Mouse (Mus musculus): Measurements from ENCODE around the gene Sit1. TPM values are rescaled to one million over a fixed set of nuclear protein-coding genes. Genes with fewer than 3 reads are reported as not detected.
A peak's percentile ranks its signal among the peaks of the same experiment; 100 is the strongest.

Sit1 gene
- polyA plus RNA-seq, 1 experiment from 2014 or later = not detected

DNA sequence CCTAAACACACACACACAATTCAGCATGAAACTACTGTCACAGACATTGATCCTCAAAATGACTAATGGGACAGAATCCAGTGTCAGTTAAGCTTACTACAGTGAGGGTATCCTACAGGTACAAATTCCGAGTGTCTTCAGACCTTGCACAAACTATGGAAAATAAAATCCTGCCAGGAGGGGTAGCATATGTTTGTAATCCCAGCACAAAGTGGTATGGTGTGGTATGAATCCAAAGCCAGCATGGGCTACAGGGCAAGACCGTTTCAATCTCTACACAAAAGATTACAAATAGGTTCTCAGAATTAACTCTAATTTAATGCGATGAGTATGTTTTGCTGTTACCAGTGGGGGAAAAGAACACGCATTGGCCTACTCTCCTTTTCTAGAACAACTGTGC is 41.9 kb downstream of the Sit1 start, which contains the start of gene Tesk1:
Gene Tesk1 (plus strand): TSS at position 301 of the 400 bp plus-strand sequence.
- Histone ChIP-seq H3K9me3 (ENCODE audit: control insufficient read depth, low read length) (no peaks in the 10 kb centered on the region), H3K36me3 (ENCODE audit: control insufficient read depth, insufficient read depth, low read length) (peaks cover 11% of the 10 kb centered on the region; the same call in 1 of the 2 replicates), H3K4me1 (replicated peaks; ENCODE audit: control insufficient read depth, insufficient read depth) (peaks cover 4% of the 10 kb centered on the region; the same call in 1 of the 2 replicates), H3K27me3 (ENCODE audit: control insufficient read depth, insufficient read depth, low read length) (no peaks in the 10 kb centered on the region), H3K9ac (ENCODE audit: low read length) (peak within 1 kb of the TSS; percentile 95), H3K4me3 (ENCODE audit: low read depth, low read length) (peak within 1 kb of the TSS; percentile 92), H3K27ac (replicated peaks) (peak within 1 kb of the TSS; percentile 96), H3K4me2 (replicated peaks; ENCODE audit: low read depth) (peak within 1 kb of the TSS; percentile 92)
- WGBS = 19% methylated on average over 4 of the region's 4 CpGs
- ATAC-seq (ENCODE audit: low FRiP score, low TSS enrichment) (0 out of 2 replicates have a peak, but pooled peaks have one; percentile 1), DNase-seq (ENCODE audit: low spot score) (no peak)
- no peak for TF ChIP-seq EP300 (optimal IDR thresholded peaks at IDR 0.05)
- TF ChIP-seq CTCF (IDR thresholded peaks at IDR 0.05; ENCODE audit: low read depth) = no peak

DNA sequence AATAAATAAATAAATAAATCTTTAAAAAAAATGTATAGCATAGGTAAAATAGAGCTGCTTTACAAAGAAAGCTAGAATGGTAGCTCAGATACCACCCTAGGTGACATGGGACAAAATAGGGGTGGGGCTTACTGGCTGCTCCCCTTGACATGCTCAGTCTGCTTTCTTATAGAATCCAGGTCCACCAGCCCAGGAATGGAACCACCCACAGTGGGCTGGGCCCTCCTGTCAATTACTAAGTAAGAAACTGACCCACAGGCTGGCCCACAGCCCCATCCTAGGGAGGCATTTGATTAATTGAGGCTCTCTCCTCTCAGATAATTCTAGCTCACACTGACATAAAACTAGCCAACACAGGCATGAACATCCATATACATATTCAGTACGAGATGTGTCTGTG is 50.7 kb downstream of the Sit1 start:
- H3K4me1 ChIP-seq (replicated peaks; ENCODE audit: control insufficient read depth, insufficient read depth) = no peaks in the 10 kb centered on the region; the same call in 1 of the 2 replicates
- H3K27ac ChIP-seq (replicated peaks) = no peak overlapping the region
- no peak overlapping the region for H3K4me2 ChIP-seq (replicated peaks; ENCODE audit: low read depth)
- TF ChIP-seq CTCF (IDR thresholded peaks at IDR 0.05; ENCODE audit: low read depth) = no peak
- H3K36me3 ChIP-seq (ENCODE audit: control insufficient read depth, insufficient read depth, low read length) = no peaks in the 10 kb centered on the region
- H3K4me3 ChIP-seq (ENCODE audit: low read depth, low read length) = no peak overlapping the region
- 66% methylated on average over 1 of the region's 1 CpGs for WGBS
- no peaks in the 10 kb centered on the region for H3K27me3 ChIP-seq (ENCODE audit: control insufficient read depth, insufficient read depth, low read length)
- ATAC-seq (ENCODE audit: low FRiP score, low TSS enrichment) (no peak), DNase-seq (ENCODE audit: low spot score) (no peak)
- no peaks in the 10 kb centered on the region for H3K9me3 ChIP-seq (ENCODE audit: control insufficient read depth, low read length)
- no peak overlapping the region for H3K9ac ChIP-seq (ENCODE audit: low read length)

Other genes with a start within 250 kb of the Sit1 start
- 0.23 and 0.41 TPM in 2 replicates for gene Atp8b5, start 216.6 kb downstream of the Sit1 start, polyA plus RNA-seq (2015; fragmentation: Nextera tagmentation; extraction: Ambion mirVana)
- gene Rusc2, start 101.8 kb downstream of the Sit1 start, polyA plus RNA-seq (2015; fragmentation: Nextera tagmentation; extraction: Ambion mirVana) = 10.7 and 11.5 TPM in 2 replicates
- 0.12 and 0.27 TPM in 2 replicates for gene Fam166b, start 54.6 kb downstream of the Sit1 start, polyA plus RNA-seq (2015; fragmentation: Nextera tagmentation; extraction: Ambion mirVana)
- 4.7 TPM in 2 replicates for gene Tesk1, start 41.8 kb downstream of the Sit1 start, polyA plus RNA-seq (2015; fragmentation: Nextera tagmentation; extraction: Ambion mirVana)
- gene Cd72, start 29.1 kb downstream of the Sit1 start, polyA plus RNA-seq (2015; fragmentation: Nextera tagmentation; extraction: Ambion mirVana) = 2.8 and 3.2 TPM in 2 replicates
- 118 and 120 TPM in 2 replicates for gene Ccdc107, start 9.2 kb upstream of the Sit1 start, polyA plus RNA-seq (2015; fragmentation: Nextera tagmentation; extraction: Ambion mirVana)
- 10.7 and 11.8 TPM in 2 replicates for gene Arhgef39, start 16.0 kb upstream of the Sit1 start, polyA plus RNA-seq (2015; fragmentation: Nextera tagmentation; extraction: Ambion mirVana)
- gene Car9, start 23.2 kb upstream of the Sit1 start, polyA plus RNA-seq (2015; fragmentation: Nextera tagmentation; extraction: Ambion mirVana) = 2.6 and 3.1 TPM in 2 replicates
- 2,018 and 2,237 TPM in 2 replicates for gene Tpm2, start 40.0 kb upstream of the Sit1 start, polyA plus RNA-seq (2015; fragmentation: Nextera tagmentation; extraction: Ambion mirVana)
- gene Creb3, start 78.6 kb upstream of the Sit1 start, polyA plus RNA-seq (2015; fragmentation: Nextera tagmentation; extraction: Ambion mirVana) = 85.6 and 89.2 TPM in 2 replicates
- 42.7 and 60.3 TPM in 2 replicates for gene Tln1, start 79.0 kb upstream of the Sit1 start, polyA plus RNA-seq (2015; fragmentation: Nextera tagmentation; extraction: Ambion mirVana)
- gene Rgp1, start 95.0 kb upstream of the Sit1 start, polyA plus RNA-seq (2015; fragmentation: Nextera tagmentation; extraction: Ambion mirVana) = 11.7 and 13.0 TPM in 2 replicates
- 25.0 and 26.1 TPM in 2 replicates for gene Gba2, start 95.1 kb upstream of the Sit1 start, polyA plus RNA-seq (2015; fragmentation: Nextera tagmentation; extraction: Ambion mirVana)
- 0.25 and 0.34 TPM in 2 replicates for gene Msmp, start 100.8 kb upstream of the Sit1 start, polyA plus RNA-seq (2015; fragmentation: Nextera tagmentation; extraction: Ambion mirVana)
- 4.8 and 6.7 TPM in 2 replicates for gene Npr2, start 148.2 kb upstream of the Sit1 start, polyA plus RNA-seq (2015; fragmentation: Nextera tagmentation; extraction: Ambion mirVana)
- gene Spag8, start 169.9 kb upstream of the Sit1 start, polyA plus RNA-seq (2015; fragmentation: Nextera tagmentation; extraction: Ambion mirVana) = 0.23 and 0.38 TPM in 2 replicates
- gene Hint2, start 172.7 kb upstream of the Sit1 start, polyA plus RNA-seq (2015; fragmentation: Nextera tagmentation; extraction: Ambion mirVana) = 150 and 152 TPM in 2 replicates
- 2.0 and 2.4 TPM in 2 replicates for gene Tmem8b, start 185.2 kb upstream of the Sit1 start, polyA plus RNA-seq (2015; fragmentation: Nextera tagmentation; extraction: Ambion mirVana)
- 3.1 and 3.6 TPM in 2 replicates for gene Fam221b, start 185.4 kb upstream of the Sit1 start, polyA plus RNA-seq (2015; fragmentation: Nextera tagmentation; extraction: Ambion mirVana)
- not detected in 2 replicates for gene Olfr70, start 217.1 kb upstream of the Sit1 start, polyA plus RNA-seq (2015; fragmentation: Nextera tagmentation; extraction: Ambion mirVana)
- not detected in 2 replicates for gene Olfr71, start 226.5 kb upstream of the Sit1 start, polyA plus RNA-seq (2015; fragmentation: Nextera tagmentation; extraction: Ambion mirVana)
- gene Hrct1, start 243.5 kb upstream of the Sit1 start, polyA plus RNA-seq (2015; fragmentation: Nextera tagmentation; extraction: Ambion mirVana) = 6.1 and 7.8 TPM in 2 replicates
- 0.27 and 0.30 TPM in 2 replicates for gene Spaar, start 246.3 kb upstream of the Sit1 start, polyA plus RNA-seq (2015; fragmentation: Nextera tagmentation; extraction: Ambion mirVana)